Mouse (Mus musculus) heart, adult 2 months (tissue): Measurements from ENCODE around the gene Rhof.

ENCODE experiments used
- CTCF ChIP-seq: fragments of 200-600 bp; IDR thresholded peaks from 2 replicates; pipeline ENCODE4 v1.8.1; 2022; ENCODE audit warnings: antibody characterized with exemption, mild to moderate bottlenecking, moderate library complexity
- EP300 ChIP-seq: fragments of 200-500 bp; IDR thresholded peaks from 2 replicates; pipeline ENCODE4 v1.6.1; 2011; ENCODE audit warnings: low read depth, low read length, control low read depth; ENCODE audit not compliant: insufficient read depth
- POLR2A ChIP-seq: fragments of 200-500 bp; IDR thresholded peaks from 2 replicates; pipeline ENCODE4 v1.6.1; 2011; ENCODE audit warnings: mild to moderate bottlenecking, low read depth, low read length, control low read depth; ENCODE audit not compliant: insufficient read depth

DNA sequence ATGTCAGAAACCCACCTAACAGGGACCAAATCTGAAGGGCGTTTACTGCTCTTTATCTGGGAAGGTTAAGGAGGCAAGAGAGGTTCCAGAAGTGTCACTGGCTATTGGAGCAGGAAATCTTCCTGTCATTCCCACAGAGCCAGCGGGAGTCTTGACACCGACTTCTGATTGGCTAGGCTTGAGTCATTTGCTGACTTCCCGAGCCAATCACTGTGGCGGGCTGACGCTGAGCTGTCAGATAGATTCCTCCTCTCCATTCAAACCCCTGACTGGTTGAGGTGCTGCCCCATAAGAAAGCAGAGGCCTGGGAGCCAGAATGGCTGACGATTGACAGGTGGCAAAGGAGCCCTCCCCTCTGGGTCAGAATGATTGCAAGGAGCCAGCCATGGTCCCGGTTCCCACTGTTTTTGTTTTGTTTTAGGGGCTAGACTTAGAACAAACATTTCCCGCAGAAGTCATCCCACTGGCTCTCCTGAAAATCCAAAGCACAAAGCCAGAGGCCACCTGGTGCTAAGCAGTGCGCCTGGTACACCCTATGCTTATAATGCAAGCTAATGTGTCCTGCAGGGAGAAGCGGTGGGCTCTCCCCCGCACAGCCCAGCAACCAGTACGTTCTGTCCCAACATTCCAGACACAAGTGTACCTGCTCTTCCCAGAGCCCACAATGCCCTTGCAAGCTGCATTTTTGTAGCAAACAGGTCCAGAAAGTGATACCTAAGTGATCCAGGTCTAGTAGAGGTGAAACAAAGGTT is 22.9 kb downstream of the Rhof start:
- no peak for TF ChIP-seq CTCF
- TF ChIP-seq POLR2A = no peak
- TF ChIP-seq EP300 = no peak
